Mouse (Mus musculus): Measurements from ENCODE around the gene Jade2.

DNA sequence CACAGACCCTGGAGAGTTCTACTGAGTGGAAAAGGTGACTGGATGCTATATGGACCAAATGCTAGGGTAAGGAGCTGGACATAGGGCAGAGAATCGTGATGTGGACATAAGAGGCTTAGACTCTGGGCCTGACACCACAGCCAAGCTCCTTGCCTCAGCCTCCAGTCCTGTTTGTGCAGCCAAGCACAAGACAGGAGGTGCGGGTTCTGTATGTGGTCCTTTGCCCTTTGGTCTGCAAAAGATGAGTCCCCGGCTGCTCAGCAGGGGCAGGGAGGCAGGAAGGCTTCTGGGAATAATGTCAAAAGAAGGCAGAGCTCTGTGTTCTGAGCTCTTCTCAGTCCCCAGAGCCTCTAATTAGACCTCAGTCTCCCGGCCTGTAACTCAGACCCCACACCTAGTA is 38.6 kb downstream of the Jade2 start:
- no peak for TF ChIP-seq POLR2A (IDR thresholded peaks at IDR 0.05; ENCODE audit: extremely low read depth, insufficient read depth, low read length)
- TF ChIP-seq CTCF (IDR thresholded peaks at IDR 0.05; ENCODE audit: extremely low read depth, insufficient read depth, low read length) = no peak
